Mouse (Mus musculus) spleen, postnatal 36 days (tissue): ENCODE measurements around the gene Unc119b.
A peak's percentile ranks its signal among the peaks of the same experiment; 100 is the strongest.
"Not testable (repeated sequence)": the region's sequence is repeated elsewhere in the genome, so short reads cannot be mapped to it uniquely, and the experiment has no call there.

Experiments used
- DNase-seq, 2 experiments: peaks; one replicate each; pipeline ENCODE4 v3.0.0; 2022; ENCODE audit warnings: low spot score in 2 of 2, mixed read lengths in 1 of 2

Gene Unc119b

DNA sequence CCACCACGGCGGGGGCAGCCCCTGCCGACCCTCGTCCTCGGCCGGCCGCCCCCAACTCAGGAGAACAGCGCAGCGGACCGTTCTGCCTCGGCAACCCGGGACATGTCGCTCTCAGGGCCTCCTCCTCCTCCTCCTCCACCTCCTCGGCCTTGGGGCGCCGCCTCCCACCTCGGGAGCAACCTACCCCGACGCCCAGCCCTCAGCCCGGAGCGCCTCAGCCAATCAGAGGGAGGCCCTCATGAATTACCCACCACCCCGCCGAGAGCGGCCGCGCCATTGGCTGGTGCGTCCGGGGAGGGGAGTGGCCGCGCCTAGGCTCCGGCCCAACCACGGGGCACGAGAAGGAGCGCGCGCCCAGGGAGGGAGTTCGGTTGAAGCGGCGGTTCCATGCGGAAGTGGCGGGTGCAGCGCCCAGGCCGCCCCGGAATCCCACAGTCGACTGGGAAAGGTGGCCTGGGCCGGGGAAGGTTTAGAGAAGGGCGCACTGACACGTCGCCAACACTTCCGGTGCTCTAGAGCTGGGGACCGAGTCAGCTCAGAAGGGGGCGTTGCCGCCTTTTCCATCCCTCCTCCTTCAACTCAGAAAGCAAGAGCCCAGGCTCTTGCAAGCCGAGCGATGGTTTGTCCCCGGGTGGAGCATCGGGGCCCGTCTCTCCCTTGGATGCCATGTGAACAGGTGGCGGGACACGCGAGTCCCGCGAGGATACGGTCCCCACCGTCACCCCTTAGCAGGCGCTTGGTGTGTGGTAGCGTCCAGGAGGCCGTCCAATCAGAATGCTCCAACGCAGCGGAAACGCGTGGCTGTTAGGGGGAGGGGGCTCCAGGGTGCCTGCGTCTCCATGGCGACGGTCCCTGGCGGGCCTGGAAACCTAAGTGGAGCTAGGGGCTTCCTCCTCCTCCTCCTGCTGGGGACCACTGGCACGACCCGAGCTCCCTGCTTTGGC lies 23.5 kb upstream of the Unc119b start, which contains the start of gene Mlec:
Gene Mlec, minus strand, starts transcription at position 140 of the 944 bp plus-strand sequence.
- peak; percentile 99 for DNase-seq

DNA sequence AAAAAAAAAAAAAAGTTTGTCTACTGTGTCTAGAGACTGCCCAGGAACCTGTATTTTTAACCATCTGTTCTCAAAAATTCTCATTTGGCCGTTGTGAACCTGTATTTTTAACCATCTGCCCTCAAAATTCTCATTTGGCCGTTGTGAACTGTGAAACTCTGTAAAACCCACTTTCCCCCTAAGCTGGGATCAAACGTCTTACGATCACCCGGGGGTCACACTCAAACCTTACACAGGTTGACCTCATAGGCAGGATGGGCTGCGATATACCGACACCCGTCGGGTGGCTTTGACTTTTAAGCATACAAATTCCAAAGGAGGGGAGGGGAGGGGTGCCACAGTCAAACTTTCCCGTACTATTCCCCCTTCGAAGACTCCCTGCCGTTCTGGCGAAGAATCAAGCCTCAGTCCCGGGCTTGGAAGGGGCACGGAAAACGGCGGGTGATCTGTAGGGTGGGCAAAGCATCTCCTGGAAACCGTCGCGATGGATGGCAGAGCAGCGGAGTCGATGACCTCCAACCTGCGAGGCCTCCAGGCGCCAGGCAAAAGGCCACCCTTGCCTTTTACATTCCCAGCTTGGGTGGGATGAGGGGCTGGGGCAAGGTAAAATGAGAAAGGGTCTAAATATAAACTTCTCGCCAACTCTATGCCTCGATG lies 22.3 kb upstream of the Unc119b start:
- no peak for DNase-seq

DNA sequence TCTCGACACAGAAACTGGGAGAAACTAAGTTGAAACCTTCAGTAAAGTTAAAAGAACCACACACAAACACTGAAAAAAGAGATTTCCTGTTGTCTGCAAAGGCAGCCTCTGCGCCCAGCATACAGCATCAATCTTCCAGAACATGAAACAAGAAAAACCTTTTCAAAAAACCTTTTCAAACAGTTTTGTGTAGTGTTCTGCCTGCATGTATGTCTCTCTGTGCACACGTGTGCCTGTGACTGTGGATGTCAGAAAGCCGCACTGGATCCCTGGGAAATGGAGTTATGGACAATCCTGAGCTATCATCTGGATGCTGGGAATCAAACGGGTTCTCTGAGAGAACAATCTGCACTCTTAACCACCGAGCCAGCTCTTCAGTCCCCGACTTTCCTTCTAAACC lies 21.6 kb upstream of the Unc119b start:
- DNase-seq = no peak

DNA sequence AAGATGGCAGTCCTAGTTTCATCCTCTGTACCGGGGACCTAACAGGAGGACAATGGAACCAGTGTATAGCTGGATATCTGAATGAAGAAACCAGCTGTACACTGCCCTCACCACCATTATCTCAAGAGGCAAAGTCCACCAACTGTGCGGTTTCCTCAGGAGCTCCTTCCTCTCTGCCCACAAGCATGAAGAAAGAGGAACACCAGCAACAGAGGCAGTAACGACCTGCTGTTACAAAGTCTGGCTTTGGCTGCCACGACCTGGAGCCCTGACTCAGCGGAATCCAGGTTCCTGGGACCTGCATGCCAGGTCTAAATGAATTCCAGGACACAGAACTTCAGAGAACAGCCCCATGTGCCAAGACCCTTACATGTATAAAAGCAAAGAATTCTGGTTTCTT lies 21.1 kb upstream of the Unc119b start:
- peak; percentile 67 to 74 for DNase-seq

DNA sequence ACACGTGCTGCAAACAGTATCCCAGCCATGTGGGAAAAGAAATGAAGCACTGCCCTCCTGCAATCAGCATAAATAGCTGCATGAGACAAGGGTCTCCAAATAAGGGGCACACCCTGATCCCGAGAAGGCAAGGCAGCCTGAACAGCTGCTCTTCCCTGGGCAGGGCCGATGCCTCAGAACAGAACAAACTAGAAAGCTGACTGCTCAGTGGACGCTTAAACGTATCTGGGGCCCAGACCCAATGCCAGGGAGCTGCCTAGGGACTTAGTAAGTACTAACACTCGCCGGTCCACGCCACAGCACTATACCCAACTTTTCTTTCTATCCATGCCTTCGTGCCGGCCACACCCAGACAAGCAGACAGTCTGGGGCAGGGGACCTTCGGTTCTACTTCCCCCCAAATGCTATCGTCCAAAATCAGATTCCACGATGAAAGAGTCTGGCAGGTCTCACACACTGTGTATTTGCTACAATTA lies 20.4 kb upstream of the Unc119b start:
- no peak for DNase-seq

DNA sequence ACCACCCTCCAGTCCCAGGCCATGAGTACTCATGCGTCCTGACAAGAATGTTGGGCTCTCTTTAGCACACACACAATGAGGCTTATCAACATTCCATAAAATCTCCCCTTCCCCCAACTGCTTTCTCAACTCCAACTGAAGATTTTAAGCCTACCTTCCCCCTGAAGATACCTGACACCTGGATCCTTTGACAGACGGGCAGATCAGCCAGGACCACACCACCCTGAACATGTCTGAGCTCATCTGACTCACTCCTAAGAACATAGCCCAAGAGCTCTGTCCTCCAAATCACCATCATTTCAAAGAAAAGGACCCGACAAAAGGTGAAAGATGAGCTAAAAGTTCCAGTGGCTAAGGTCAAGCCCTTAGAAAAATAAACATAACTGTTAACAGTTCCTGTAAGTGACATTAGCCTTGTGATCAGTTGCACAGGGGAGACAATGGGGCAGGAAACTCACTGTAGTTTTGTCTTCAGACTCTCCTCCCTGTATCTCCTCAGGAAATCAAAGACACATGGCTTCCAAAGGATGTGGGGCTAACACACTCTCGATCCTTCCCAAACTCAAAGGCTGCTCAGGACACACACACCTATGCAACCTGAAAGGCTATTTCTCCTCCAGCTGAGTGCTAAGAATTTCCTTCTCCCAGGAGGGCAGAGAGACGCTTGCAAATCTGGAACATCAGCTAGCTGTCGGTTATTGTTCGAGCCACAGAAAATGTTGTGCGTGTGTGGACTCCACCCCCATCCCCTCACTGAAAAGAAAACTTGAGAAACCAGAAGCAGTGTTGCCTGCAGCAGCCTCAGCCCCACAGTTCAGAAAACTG lies 17.6 kb upstream of the Unc119b start:
- no peak for DNase-seq

DNA sequence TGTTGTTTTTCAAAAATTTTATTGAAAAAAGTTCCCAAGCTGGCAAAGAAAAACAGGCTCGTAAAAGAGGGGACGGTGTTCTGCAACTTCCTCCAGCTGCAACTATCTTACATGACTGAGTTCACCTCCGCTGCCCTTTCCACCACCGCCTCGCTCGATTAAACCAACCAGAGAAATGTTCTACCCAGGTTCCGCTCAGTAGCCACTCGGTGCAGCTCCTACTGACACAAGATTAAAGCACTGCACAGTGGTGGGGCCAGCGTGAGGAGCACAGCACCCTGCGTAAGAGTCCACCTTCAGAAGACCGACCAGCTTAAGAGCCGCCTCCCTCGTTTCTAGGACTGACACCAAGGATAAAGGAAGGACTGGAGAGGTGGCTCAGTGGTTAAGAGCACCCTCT lies 16.7 kb upstream of the Unc119b start:
- DNase-seq = peak; percentile 66 to 69

DNA sequence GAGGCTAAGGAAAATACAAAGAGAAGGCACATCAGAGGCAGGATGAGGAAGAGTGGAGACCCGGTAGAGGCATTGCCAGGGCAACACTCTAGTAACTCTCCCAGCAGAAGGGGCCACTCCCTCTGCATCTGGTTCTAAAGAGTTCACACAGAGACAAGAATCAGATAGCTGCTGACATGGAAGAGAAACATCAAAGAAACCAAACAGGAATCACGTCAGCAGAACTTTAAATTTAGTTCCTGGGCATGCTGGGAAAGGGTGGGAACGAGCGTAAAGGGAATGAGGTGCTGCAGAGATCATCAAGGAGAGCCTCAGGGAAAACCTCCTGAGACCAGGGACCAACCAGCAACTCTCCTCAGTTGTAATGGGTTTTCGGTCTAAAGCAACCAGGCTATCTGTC lies 16.2 kb upstream of the Unc119b start:
- no peak for DNase-seq

DNA sequence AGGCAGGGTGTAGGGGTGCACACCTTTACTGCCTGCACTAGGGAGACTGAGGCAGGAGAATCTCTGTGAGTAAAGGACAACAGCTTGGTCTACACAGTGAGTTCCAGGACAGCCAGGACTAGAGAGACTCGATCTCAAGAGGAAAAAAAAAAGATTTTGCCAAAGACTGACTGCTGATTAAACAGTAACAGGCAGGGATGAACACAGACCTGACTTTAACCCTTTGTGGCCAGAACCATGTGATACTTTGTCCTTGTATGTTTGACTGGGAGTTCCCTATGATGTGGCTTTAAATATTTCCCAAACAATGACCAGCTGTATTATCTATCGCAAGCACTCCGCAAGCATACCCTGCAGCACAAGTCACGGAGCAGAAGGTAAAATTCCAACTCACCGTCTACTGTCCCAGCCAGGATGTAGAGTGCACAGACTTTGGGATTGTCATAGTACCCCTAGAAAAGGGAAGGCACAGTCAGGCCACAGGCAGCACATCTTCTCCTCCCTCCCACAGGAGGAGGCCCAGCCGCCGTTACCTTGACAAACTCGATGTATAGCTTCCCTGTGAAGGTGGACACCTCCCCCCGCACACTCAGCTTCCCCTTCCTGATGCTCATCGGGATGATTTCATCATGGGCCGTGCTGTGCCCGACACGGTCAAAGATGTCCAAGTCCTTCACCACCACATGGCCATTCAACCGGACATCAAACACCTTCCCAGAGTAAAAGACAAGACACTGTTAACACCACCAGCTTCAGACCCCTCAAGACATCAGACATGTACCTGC lies 15.1 kb upstream of the Unc119b start:
- no peak for DNase-seq

DNA sequence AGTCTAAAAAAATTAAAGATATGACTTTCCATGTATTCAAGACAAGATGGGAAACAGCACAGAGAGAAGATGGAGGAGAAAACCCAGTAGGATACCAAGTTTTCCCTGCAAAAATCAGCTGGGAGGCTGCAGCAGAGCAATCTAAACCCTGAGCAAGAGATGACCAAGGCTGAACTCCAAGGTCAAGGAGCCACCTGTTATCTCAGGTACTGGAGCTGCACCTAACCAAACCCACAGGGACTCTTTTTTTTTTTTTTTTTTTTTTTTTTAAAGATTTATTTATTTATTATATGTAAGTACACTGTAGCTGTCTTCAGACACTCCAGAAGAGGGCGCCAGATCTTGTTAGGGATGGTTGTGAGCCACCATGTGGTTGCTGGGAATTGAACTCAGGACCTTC lies 14.1 kb upstream of the Unc119b start:
- DNase-seq = not testable (repeated sequence)

DNA sequence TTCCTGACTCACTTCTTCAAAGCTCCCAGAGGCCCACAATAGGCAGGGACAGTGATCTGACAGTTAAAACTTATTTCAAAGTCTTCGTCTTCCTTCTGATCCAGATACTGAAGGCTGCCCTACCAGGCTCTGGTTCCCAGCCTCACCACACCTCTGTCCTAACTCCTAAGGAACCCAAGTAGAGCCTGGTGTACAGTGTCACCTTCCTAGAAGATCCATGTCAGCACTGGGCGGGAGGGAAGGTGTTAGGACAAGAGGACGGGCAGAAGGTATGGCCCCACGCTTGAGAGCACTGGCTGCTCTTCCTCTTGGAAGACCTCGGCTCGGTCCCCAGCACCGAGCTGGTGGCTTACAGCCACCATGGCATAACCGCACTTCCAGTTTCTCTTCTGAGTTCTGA lies 13.6 kb upstream of the Unc119b start:
- DNase-seq = no peak

DNA sequence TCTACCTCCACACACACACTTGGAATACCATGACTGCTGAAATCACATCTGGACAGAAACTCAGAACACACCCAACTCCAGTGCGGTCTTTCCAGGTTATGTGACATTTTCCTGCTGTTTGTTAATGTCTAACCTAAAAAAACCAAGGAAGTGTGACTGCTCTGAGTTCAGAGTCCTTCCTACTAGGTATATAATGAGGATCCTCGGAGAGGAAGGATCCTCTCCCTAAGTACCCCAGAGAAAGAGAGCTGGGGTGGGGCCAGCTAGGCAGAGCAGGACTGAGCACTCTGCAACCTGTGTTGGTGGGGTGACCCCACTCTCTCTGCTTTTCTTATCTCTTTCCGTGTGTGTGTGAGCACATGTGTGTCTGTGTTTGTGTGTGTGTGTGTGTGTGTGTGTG lies 12.6 kb upstream of the Unc119b start:
- no peak for DNase-seq

DNA sequence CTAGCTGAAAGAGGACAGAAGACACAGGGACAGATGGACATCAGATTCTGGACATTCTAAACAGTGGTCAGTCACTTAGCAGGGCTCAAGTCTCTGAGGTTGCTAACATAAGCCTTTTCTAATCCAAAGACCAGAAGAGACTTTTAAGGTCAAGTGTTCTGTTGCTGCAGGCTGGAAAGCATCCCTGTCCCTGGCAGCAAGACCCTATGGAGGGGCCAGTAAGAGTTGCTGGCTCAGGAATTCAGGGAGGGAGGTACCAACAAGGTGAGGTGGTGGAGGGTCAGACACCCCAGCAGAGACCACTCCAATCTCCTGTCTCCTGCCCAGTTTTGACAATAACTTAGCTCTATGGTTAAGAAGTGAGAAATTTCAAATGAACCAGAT lies 12.0 kb upstream of the Unc119b start:
- DNase-seq = no peak

DNA sequence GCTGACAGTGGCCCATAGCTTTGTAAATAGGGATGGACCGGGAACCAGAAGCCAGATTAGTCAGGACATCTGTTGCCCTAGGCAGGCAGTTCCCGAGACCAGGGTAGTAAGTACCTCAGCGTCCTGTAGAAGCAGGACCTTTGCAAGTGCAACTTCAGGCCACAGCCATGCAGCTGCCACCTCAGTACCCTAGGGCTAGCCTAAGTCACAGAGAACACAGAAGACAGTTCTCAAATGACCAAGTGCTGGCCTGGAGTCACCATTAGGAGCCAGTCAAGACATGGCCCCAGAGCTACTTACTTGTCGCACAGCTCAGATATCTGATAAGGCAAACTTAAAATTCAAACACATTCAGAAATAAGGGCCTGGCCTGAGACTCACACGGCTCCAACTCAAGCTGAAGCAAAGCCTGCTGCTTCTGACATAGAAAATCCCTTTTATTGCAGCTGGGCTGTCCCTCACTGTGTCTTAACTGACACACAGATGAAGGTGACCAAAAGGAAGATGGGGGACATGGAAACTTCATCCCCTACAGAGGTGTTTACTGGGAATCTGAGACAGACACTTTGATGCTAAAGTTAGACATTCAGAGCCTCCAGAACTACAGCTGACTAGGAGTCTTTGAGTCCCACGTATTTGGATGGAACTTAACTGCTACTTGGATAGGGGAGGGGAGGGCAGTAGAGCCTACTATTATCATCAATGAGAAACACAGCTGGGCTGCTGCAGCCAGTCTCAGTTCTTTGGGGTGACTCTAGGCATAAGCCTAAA lies 11.4 kb upstream of the Unc119b start:
- no peak for DNase-seq

DNA sequence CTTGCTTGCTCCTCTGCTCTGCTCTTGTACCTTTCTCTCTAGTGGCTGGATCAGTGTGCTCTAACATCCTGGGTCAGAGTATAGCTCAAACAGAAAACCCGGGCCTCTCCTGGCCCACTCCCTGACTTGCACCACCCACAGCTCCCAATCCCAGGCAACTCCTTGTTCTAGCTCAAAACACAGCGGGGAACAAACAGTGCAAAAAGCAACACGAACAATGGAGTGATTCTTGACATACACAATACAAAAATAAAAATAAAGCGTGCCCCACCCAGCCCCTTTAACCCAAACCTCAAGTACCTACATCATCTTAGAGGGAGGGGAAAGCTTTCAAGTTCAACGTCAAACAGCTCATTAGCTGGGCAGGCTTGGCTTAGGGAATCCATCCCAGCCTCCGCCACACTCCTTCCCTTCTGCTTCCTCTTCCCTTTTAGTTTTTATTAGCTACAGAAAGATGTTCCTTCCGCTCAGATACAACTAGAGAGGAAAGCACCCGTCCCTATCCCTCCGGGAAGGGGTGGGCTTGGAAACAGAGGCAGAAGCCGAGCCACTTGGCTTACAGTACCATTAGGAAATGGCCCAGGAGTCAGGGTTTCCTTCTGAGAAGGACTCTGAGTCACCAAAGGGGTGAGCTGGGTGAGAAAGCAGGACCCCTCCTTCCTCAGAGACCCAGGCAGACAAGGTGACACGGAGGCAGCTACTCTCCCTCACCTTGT lies 10.6 kb upstream of the Unc119b start:
- no peak for DNase-seq

DNA sequence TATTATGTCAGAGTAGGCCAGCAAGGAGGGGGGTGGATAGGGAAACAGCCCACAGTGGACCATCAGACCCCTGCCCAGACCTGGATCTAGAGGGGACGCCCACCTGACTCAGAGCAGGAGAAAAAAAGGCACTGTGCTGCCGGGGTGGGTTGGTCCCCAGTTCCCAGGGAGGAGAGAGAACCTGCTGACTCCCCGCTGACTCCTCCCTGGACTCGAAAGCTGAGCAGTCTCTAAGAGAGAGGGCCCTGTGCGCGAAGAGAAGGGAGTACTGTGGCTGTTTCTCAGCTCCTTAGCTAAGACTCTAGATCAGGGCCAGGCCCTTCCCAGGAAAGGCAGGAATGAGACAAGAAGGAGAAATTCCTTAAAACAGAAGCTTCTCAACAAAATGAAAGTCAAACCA lies 9.7 kb upstream of the Unc119b start:
- DNase-seq = no peak

DNA sequence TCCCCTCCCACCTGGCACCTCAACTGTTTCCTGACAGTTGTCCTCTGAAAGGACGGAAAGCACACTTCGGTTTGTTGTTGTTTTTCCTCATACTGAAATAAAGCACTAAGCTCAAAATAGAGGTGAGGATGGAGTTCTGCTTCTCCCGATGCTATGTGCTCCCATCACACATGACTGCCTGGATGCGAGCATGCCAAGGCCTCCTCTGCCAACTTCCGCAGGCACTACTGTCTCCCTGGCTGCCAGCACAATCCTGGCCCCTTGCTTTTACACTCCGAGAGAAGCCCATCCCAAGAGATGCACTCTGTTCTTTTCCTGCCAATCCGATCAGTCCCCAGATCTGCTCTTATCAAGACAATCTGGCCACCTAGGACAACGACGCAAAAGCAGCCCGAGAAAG lies 8.8 kb upstream of the Unc119b start:
- no peak for DNase-seq

DNA sequence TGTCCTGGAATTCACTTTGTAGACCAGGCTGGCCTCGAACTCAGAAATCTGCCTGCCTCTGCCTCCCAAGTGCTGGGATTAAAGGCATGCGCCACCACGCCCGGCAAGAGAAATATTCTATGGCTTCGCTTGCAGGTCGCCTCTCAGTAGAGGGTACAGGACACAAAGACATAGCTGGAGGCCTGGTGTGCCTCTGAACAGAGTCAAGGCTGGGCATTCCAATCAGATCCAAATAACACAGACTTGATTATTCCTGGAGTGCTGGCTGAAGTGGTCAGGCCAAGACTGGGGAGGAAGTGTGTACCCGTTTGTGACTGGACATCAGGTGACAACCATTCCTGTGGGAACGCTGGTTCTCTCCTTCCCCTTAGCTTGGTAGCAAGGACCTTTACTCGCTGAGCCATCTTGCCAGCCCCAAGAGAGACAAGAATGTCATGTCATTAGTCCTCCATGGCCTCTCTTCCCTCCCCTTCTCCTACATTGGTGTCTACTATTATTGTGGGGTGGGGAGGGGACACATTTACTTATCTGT lies 7.5 kb upstream of the Unc119b start:
- no peak for DNase-seq

DNA sequence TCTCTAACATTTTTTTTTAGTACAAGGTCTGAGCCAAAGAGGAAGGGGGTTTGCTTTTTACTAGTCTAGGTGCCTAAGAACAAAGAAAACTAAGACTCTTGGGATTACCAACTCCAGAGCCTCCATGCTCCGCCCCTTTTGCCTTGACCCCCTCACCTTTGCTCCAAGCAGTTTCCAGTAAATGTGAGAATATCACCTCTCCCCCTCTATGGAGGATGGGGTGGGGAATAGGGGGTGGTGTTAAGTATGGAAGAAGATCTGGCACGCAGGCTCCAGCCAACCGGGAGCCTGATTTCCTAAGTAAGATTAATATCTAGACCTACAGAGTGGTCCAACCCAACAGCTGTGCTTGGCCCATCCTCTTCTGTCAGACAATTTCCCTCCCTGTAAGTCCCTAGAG lies 6.0 kb upstream of the Unc119b start:
- DNase-seq = no peak

DNA sequence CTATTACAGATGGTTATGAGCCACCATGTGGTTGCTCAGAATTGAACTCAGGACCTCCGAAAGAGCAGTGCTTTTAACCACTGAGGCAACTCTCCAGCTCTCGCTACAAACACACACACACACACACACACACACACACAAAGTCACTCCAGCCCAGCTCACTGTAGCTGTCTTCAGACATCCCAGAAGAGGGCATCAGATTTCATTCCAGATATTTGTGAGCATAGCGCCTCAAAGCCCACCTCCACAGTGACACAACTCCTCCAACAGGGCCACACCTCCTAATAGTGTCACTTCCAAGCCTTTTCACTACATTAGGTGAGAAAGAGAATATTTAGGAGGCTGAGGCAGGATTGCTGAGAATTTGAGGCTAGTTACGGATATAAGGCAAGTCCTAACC lies 4.3 kb upstream of the Unc119b start:
- no peak for DNase-seq
